In genomic region chr6:80301871-80302270, GRCm38 (mm10) we compare ENCODE assay signal across 21 mouse cellular contexts.
A peak's percentile ranks its signal among the peaks of the same experiment; 100 is the strongest.
DNase-seq lines count a peak whose midpoint lies in the region; ATAC-seq lines count a peak whose summit lies in the region.
"Had no signal": no experiment of that assay in that cellular context is flagged by ENCODE, and none has a peak within 500 bp of the region (broad histone marks: within the 10 kb centered on the region; RNA-seq: fewer than 3 reads in every experiment).

No protein-coding gene starts in this region.

- no peak overlapping the region for H3K4me3 ChIP-seq in hindbrain, embryonic 14.5 days (replicated peaks; ENCODE audit: low read length)
- no peak overlapping the region for H3K4me3 ChIP-seq in hindbrain, embryonic 10.5 days
- H3K4me3 ChIP-seq: embryonic facial prominence, embryonic 12.5 days; gastrocnemius, adult 2 months; heart, embryonic 13.5 days; hindbrain, embryonic 13.5 days; intestine, embryonic 15.5 days had no signal

- H3K4me2 ChIP-seq in hindbrain, embryonic 14.5 days (replicated peaks): no peak overlapping the region
- H3K4me2 ChIP-seq: embryonic facial prominence, embryonic 12.5 days; heart, embryonic 13.5 days; hindbrain, embryonic 13.5 days; intestine, embryonic 15.5 days had no signal

- no peaks in the 10 kb centered on the region for H3K4me1 ChIP-seq in hindbrain, embryonic 14.5 days (replicated peaks; ENCODE audit: control insufficient read depth, insufficient read depth, low read length)
- H3K4me1 ChIP-seq in hindbrain, embryonic 10.5 days (replicated peaks): no peaks in the 10 kb centered on the region
- H3K4me1 ChIP-seq: embryonic facial prominence, embryonic 12.5 days; heart, embryonic 13.5 days; hindbrain, embryonic 13.5 days; intestine, embryonic 15.5 days had no signal

- H3K27me3 ChIP-seq in hindbrain, embryonic 14.5 days (ENCODE audit: control insufficient read depth, insufficient read depth, low read length): no peaks in the 10 kb centered on the region
- H3K27me3 ChIP-seq in hindbrain, embryonic 10.5 days (ENCODE audit: insufficient read depth, poor library complexity, severe bottlenecking): no peaks in the 10 kb centered on the region
- H3K27me3 ChIP-seq: CH12.LX; embryonic facial prominence, embryonic 12.5 days; heart, embryonic 13.5 days; hindbrain, embryonic 13.5 days; intestine, embryonic 15.5 days had no signal

- H3K27ac ChIP-seq in hindbrain, embryonic 14.5 days: no peak overlapping the region
- no peak overlapping the region for H3K27ac ChIP-seq in hindbrain, embryonic 10.5 days
- H3K27ac ChIP-seq: embryonic facial prominence, embryonic 12.5 days; gastrocnemius, adult 2 months; heart, embryonic 13.5 days; hindbrain, embryonic 13.5 days; intestine, embryonic 15.5 days had no signal

- no peak overlapping the region for H3K9ac ChIP-seq in hindbrain, embryonic 14.5 days
- H3K9ac ChIP-seq: embryonic facial prominence, embryonic 12.5 days; heart, embryonic 13.5 days; hindbrain, embryonic 13.5 days; intestine, embryonic 15.5 days had no signal

- peak; percentile 20 for DNase-seq in hindbrain, embryonic 14.5 days (ENCODE audit: low spot score)
- DNase-seq in hindbrain, embryonic 10.5 days (ENCODE audit: low spot score): no peak
- DNase-seq in c-Kit-positive CD71-negative TER-119-negative erythroid progenitor cells, embryonic 14.5 days (ENCODE audit: low read depth): peak; percentile 14
- no peak for DNase-seq in lung, postnatal 14 days
- no peak for DNase-seq in right cerebral cortex, adult 2 months (ENCODE audit: low spot score in 2 of 2)
- DNase-seq in kidney, adult 18-20 months: no peak
- DNase-seq: adrenal gland, adult 8-10 months; adrenal gland, postnatal 36 days; cerebellum, adult 18-20 months; cerebellum, postnatal 10 days; gastrocnemius, adult 2 months; gastrocnemius, postnatal 25 days; heart, adult 11 months; heart, postnatal 36 days had no signal

- ATAC-seq in hindbrain, embryonic 14.5 days (ENCODE audit: low FRiP score): no peak
- peak; percentile 75 for ATAC-seq in megakaryocyte, adult 5-6 weeks (ENCODE audit: poor library complexity, severe bottlenecking)
- ATAC-seq: forebrain, embryonic 16.5 days; intestine, embryonic 15.5 days had no signal

- H3K36me3 ChIP-seq in hindbrain, embryonic 14.5 days (replicated peaks; ENCODE audit: control insufficient read depth, insufficient read depth): no peaks in the 10 kb centered on the region
- H3K36me3 ChIP-seq in hindbrain, embryonic 10.5 days: no peaks in the 10 kb centered on the region
- H3K36me3 ChIP-seq: embryonic facial prominence, embryonic 12.5 days; heart, embryonic 13.5 days; hindbrain, embryonic 13.5 days; intestine, embryonic 15.5 days had no signal

- no peaks in the 10 kb centered on the region for H3K9me3 ChIP-seq in hindbrain, embryonic 14.5 days (ENCODE audit: control insufficient read depth, low read length)
- no peaks in the 10 kb centered on the region for H3K9me3 ChIP-seq in hindbrain, embryonic 10.5 days
- H3K9me3 ChIP-seq: embryonic facial prominence, embryonic 12.5 days; heart, embryonic 13.5 days; hindbrain, embryonic 13.5 days; intestine, embryonic 15.5 days had no signal

Comparison
In these comparisons a context has a peak if more than half of its experiments do, and no peak if none do; other contexts are left out.
1. DNase-seq: peak in hindbrain, embryonic 14.5 days (single experiment) and c-Kit-positive CD71-negative TER-119-negative erythroid progenitor cells, embryonic 14.5 days (single experiment); none in hindbrain, embryonic 10.5 days (single experiment), lung, postnatal 14 days (single experiment), right cerebral cortex, adult 2 months (0 of 2) and kidney, adult 18-20 months (single experiment).